Mouse (Mus musculus) embryonic facial prominence, embryonic 10.5 days (tissue): ENCODE data around the gene Golga5. TPM values are rescaled to one million over a fixed set of nuclear protein-coding genes. Genes with fewer than 3 reads are reported as not detected.
A peak's percentile ranks its signal among the peaks of the same experiment; 100 is the strongest.

Experiments used
- DNase-seq: peaks from one replicate; pipeline ENCODE4 v3.0.0-alpha.2; 2017; ENCODE audit warnings: low spot score
- H3K27ac ChIP-seq: fragments of 300-500 bp; sonication (generic); replicated peaks from 2 replicates; pipeline ENCODE4 v1.5.1; 2016; ENCODE audit warnings: mild to moderate bottlenecking
- H3K27me3 ChIP-seq: fragments of 300-500 bp; sonication (generic); replicated peaks from 2 replicates; pipeline ENCODE4 v1.6.1; 2016; ENCODE audit warnings: low read depth, mild to moderate bottlenecking; ENCODE audit not compliant: poor library complexity, severe bottlenecking
- H3K36me3 ChIP-seq: fragments of 300-500 bp; sonication (generic); replicated peaks from 2 replicates; pipeline ENCODE4 v1.6.1; 2016; ENCODE audit warnings: mild to moderate bottlenecking, moderate library complexity
- H3K4me1 ChIP-seq: fragments of 300-500 bp; sonication (generic); 2 replicates; pipeline ENCODE4 v1.6.1; 2016
- H3K4me3 ChIP-seq: fragments of 300-500 bp; sonication (generic); 2 replicates; pipeline ENCODE4 v1.5.1; 2016; ENCODE audit warnings: mild to moderate bottlenecking, moderate library complexity
- H3K9me3 ChIP-seq: fragments of 300-500 bp; sonication (generic); 2 replicates; pipeline ENCODE4 v1.6.1; 2016; ENCODE audit warnings: mild to moderate bottlenecking
- WGBS: fragments of 180-500 bp; shearing (Covaris S2); methylation state at CpG from one replicate; pipeline ENCODE4 v1.1.7; 2016; 5-methylcytosine and 5-hydroxymethylcytosine counted together
- polyA plus RNA-seq: library from polyadenylated mRNA; unstranded; fragments of >200 nt; fragmentation: Nextera tagmentation; extraction: Ambion mirVana; gene quantifications from 2 replicates; pipeline ENCODE4 v1.2.1, GENCODE M21; 2016

The Golga5 gene
- 28.4 and 31.3 TPM in 2 replicates for polyA plus RNA-seq

- Histone ChIP-seq H3K4me3 (peak within 1 kb of the TSS; percentile 95), H3K27me3 (no peaks in the 10 kb centered on the region), H3K36me3 (peaks cover 17% of the 10 kb centered on the region), H3K9me3 (no peaks in the 10 kb centered on the region), H3K27ac (peak within 1 kb of the TSS; percentile 85), H3K4me1 (peaks cover 7% of the 10 kb centered on the region)
- under 1% methylated on average over 86 of the region's 86 CpGs for WGBS
- DNase-seq, result peak; percentile 99
Measured at GRCm38 (mm10) chr12:102468894-102469764, at the start of gene Golga5. Gene Golga5, plus strand, starts transcription at chr12:102469135.

DNA sequence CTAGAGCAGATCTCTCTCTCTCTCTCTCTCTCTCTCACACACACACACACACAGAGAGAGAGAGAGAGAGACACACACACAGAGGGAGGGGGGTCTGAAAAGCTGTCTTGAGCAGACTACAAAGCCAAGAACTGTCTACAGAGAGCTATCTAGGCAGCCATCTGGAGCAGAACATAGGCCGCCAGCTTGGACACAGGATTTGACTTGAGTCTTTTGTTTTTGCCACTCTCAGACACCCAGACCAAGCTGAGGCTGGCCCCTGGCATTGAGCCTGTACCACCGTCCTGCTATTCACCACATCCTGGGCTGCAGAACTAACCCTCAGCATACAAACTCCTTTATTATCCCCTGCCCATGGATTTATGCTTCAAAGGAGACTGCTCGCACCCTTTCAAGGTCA, 49.4 kb upstream of the Golga5 start:
- Histone ChIP-seq H3K27me3 (no peaks in the 10 kb centered on the region), H3K27ac (no peak overlapping the region), H3K4me3 (no peak overlapping the region), H3K36me3 (peaks cover 32% of the 10 kb centered on the region), H3K4me1 (peaks cover 7% of the 10 kb centered on the region), H3K9me3 (no peaks in the 10 kb centered on the region)
- WGBS, result 74% methylated on average over 3 of the region's 3 CpGs
- DNase-seq, result no peak

GRCm38 (mm10) chr12:102420168-102420890, 48.6 kb upstream of the Golga5 start:
- Histone ChIP-seq H3K9me3 (no peaks in the 10 kb centered on the region), H3K36me3 (peaks cover 29% of the 10 kb centered on the region), H3K27ac (no peak overlapping the region), H3K4me1 (peaks cover 7% of the 10 kb centered on the region), H3K4me3 (no peak overlapping the region), H3K27me3 (no peaks in the 10 kb centered on the region)
- 91% methylated on average over 10 of the region's 10 CpGs for WGBS
- DNase-seq, result no peak

- no peaks in the 10 kb centered on the region for H3K4me1 ChIP-seq
- DNase-seq, result no peak
- H3K36me3 ChIP-seq, result peaks cover 31% of the 10 kb centered on the region
- H3K4me3 ChIP-seq, result no peak overlapping the region
- 0 out of 2 replicates have a peak, but pooled peaks cover 2% of the 10 kb centered on the region for H3K9me3 ChIP-seq
- 88% methylated on average over 6 of the region's 6 CpGs for WGBS
- no peaks in the 10 kb centered on the region for H3K27me3 ChIP-seq
- 0 out of 2 replicates have a peak overlapping the region, but pooled peaks have one; percentile 10 for H3K27ac ChIP-seq
Measured at GRCm38 (mm10) chr12:102422065-102422464, 46.9 kb upstream of the Golga5 start.

- H3K27me3 ChIP-seq, result no peaks in the 10 kb centered on the region
- H3K27ac ChIP-seq, result no peak overlapping the region
- DNase-seq, result no peak
- 93% methylated on average over 11 of the region's 11 CpGs for WGBS
- peaks cover 31% of the 10 kb centered on the region for H3K36me3 ChIP-seq
- 0 out of 2 replicates have a peak, but pooled peaks cover 2% of the 10 kb centered on the region for H3K9me3 ChIP-seq
- H3K4me1 ChIP-seq, result no peaks in the 10 kb centered on the region
- H3K4me3 ChIP-seq, result no peak overlapping the region
Measured at GRCm38 (mm10) chr12:102422623-102423320, 46.2 kb upstream of the Golga5 start.

- Histone ChIP-seq H3K9me3 (0 out of 2 replicates have a peak, but pooled peaks cover 2% of the 10 kb centered on the region), H3K27me3 (no peaks in the 10 kb centered on the region), H3K4me3 (no peak overlapping the region), H3K4me1 (no peaks in the 10 kb centered on the region), H3K36me3 (peaks cover 31% of the 10 kb centered on the region), H3K27ac (no peak overlapping the region)
- no peak for DNase-seq
- 91% methylated on average over 8 of the region's 8 CpGs for WGBS
Measured at GRCm38 (mm10) chr12:102423625-102424024, 45.3 kb upstream of the Golga5 start.

- no peak overlapping the region for H3K27ac ChIP-seq
- no peaks in the 10 kb centered on the region for H3K27me3 ChIP-seq
- no peak for DNase-seq
- WGBS, result 75% methylated on average over 2 of the region's 2 CpGs
- H3K36me3 ChIP-seq, result peaks cover 31% of the 10 kb centered on the region
- H3K9me3 ChIP-seq, result 0 out of 2 replicates have a peak, but pooled peaks cover 2% of the 10 kb centered on the region
- H3K4me1 ChIP-seq, result no peaks in the 10 kb centered on the region
- no peak overlapping the region for H3K4me3 ChIP-seq
Measured at GRCm38 (mm10) chr12:102424456-102424855, 44.5 kb upstream of the Golga5 start.

DNA sequence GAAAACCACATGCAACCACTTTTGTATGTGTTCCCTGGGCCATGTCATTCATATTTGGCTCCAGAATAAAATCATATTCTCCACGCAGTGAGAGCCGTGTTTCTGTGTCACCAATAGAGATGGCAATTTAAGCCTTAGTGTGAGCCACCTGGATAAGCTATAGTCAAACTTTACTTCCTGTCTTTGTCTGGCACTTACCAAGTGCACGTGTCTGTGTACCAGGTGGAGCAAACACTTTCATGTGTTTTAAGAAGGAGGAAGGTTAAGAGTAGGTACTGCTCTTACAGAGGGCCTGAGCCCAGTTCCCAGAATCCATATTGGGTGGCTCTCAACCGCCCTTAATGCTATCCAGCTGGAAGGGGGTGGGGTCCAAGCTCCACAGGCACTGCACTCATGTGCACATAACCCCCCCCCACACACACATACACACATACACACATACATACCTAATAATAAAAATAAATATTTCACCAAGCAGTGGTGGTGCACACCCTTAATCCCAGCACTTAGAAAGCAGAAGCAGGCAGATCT, 43.8 kb upstream of the Golga5 start:
- peaks cover 31% of the 10 kb centered on the region for H3K36me3 ChIP-seq
- H3K4me3 ChIP-seq, result no peak overlapping the region
- no peak overlapping the region for H3K27ac ChIP-seq
- no peaks in the 10 kb centered on the region for H3K27me3 ChIP-seq
- DNase-seq, result no peak
- WGBS, result 80% methylated on average over 4 of the region's 4 CpGs
- no peaks in the 10 kb centered on the region for H3K4me1 ChIP-seq
- H3K9me3 ChIP-seq, result 0 out of 2 replicates have a peak, but pooled peaks cover 2% of the 10 kb centered on the region

DNA sequence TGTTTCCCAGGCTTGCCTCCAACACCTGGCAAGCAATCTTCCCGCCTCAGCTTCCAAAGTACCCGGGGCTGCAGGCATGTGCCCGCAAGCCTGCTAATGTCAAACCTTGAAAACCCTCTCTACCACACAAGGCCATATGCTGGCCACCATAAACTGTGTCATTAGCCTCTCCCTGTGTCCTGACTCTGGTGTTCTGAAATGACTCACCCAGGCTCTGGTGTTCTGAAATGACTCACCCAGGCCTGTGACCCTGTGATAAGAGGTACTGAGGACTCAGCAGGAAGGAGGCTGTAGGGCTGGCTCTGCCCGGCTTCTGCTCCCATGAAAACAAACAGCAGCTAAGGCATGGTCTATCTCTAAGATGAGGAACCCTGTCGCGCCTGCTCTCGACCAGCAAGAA, 42.6 kb upstream of the Golga5 start:
- Histone ChIP-seq H3K4me3 (no peak overlapping the region), H3K27me3 (no peaks in the 10 kb centered on the region), H3K4me1 (no peaks in the 10 kb centered on the region), H3K27ac (no peak overlapping the region), H3K36me3 (peaks cover 30% of the 10 kb centered on the region), H3K9me3 (0 out of 2 replicates have a peak, but pooled peaks cover 2% of the 10 kb centered on the region)
- DNase-seq, result no peak
- 94% methylated on average over 7 of the region's 7 CpGs for WGBS

DNA sequence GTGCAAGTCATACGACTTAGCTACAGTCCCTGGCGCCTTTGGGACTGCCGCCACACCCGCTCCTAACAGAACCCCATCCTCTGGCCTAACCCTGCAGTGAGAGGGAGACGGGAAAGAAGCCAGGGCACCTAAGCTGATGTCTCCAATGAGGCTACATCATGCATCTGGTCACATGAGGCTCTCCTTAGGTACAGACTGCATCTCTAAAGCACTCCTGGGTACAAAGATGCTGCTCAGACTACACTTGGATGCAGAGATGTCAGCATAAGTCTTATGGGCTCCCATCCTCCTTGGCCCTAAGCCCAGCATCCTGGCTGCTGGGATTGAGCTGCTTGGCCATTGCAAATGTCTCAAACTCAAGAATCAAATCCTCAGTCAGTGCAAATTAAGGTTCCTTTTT, 39.3 kb upstream of the Golga5 start:
- DNase-seq, result no peak
- 0 out of 2 replicates have a peak, but pooled peaks cover 2% of the 10 kb centered on the region for H3K9me3 ChIP-seq
- no peaks in the 10 kb centered on the region for H3K4me1 ChIP-seq
- H3K4me3 ChIP-seq, result no peak overlapping the region
- no peak overlapping the region for H3K27ac ChIP-seq
- WGBS, result 96% methylated on average over 5 of the region's 5 CpGs
- H3K36me3 ChIP-seq, result peaks cover 7% of the 10 kb centered on the region
- no peaks in the 10 kb centered on the region for H3K27me3 ChIP-seq

DNA sequence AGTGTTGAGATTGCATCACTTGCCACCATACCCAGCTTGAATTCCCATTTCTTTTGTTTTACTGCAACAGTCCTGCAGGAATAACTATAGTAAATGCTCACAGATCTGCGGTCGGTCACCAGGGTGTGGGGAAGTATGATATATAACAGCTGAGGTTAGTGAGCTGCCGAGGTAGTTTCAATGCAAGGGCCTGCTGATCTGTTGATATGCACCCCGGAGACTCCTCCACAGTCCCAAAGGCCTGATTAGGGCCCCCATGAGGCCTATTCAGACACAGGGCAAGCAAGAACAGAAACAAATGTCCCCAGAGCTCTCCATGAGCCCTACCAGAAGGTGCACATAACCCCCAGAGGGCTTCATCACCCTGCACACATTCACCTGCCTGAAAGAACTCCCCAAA, 38.7 kb upstream of the Golga5 start:
- Histone ChIP-seq H3K36me3 (peaks cover 7% of the 10 kb centered on the region), H3K4me1 (no peaks in the 10 kb centered on the region), H3K4me3 (no peak overlapping the region), H3K9me3 (0 out of 2 replicates have a peak, but pooled peaks cover 2% of the 10 kb centered on the region), H3K27ac (no peak overlapping the region), H3K27me3 (no peaks in the 10 kb centered on the region)
- no peak for DNase-seq
- 91% methylated on average over 4 of the region's 4 CpGs for WGBS

DNA sequence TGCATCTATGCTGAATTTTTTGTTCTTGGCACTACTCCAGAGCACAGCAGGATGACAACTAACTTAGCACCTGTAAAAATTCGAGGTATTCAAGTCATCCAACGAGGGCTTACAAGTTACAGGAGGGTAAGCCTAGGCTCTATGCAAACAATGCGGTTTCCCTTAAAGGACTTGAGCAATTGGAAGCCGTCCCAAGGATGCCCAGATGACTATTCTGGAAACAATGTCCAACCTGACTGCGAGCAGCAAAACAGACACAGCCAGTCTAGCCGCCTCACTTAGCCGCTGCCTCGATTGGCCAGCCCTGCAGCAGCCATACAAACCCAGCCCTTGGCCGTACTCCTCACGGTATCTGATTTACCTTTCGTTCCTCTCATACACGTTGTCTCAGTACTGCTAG, 36.7 kb upstream of the Golga5 start:
- Histone ChIP-seq H3K36me3 (no peaks in the 10 kb centered on the region), H3K27ac (no peak overlapping the region), H3K9me3 (no peaks in the 10 kb centered on the region), H3K27me3 (no peaks in the 10 kb centered on the region), H3K4me1 (peaks cover 2% of the 10 kb centered on the region; the same call in 1 of the 2 replicates), H3K4me3 (no peak overlapping the region)
- DNase-seq, result no peak
- 86% methylated on average over 12 of the region's 12 CpGs for WGBS
